Mouse (Mus musculus) CH12.LX (cell line): Measurements from ENCODE around the gene Ddx47. TPM values are rescaled to one million over a fixed set of nuclear protein-coding genes. Genes with fewer than 3 reads are reported as not detected.

Experiments used
- DNase-seq: peaks from one replicate; pipeline ENCODE4 v3.0.0-alpha.2; 2013; ENCODE audit errors: extremely low read depth
- H3K27ac ChIP-seq: 2 replicates; pipeline ENCODE4 v1.5.1; 2012; ENCODE audit warnings: low read depth, mild to moderate bottlenecking, control low read depth, moderate library complexity; ENCODE audit not compliant: insufficient read depth
- H3K27me3 ChIP-seq: replicated peaks from 2 replicates; pipeline ENCODE3; 2012; ENCODE audit warnings: inconsistent platforms
- H3K36me3 ChIP-seq, 2 experiments: replicated peaks in 1 of 2; 2 replicates each; pipeline versions ENCODE3 to v1.6.1; 2012; ENCODE audit warnings: inconsistent platforms in 1 of 2, low read length in 1 of 2, mild to moderate bottlenecking in 1 of 2, mixed read lengths in 1 of 2, moderate library complexity in 1 of 2; ENCODE audit not compliant: control insufficient read depth in 1 of 2, insufficient read depth in 1 of 2
- H3K4me1 ChIP-seq, 2 experiments: 2 replicates each; pipeline ENCODE4 v1.6.1; 2012; ENCODE audit warnings: inconsistent platforms in 1 of 2, moderate library complexity in 1 of 2; ENCODE audit not compliant: insufficient read depth in 2 of 2, control insufficient read depth in 1 of 2
- H3K4me2 ChIP-seq: 2 replicates; pipeline ENCODE4 v1.6.1; 2012; ENCODE audit warnings: low read depth, mild to moderate bottlenecking, control low read depth; ENCODE audit not compliant: poor library complexity, insufficient read depth, severe bottlenecking
- H3K4me3 ChIP-seq, 3 experiments: fragments of 150-350 bp in 1 of 3; sonication (generic) in 1 of 3; replicated peaks in 1 of 3; 2 replicates each; pipeline versions ENCODE3 to v1.5.1; 2011 to 2012; ENCODE audit warnings: low read depth in 2 of 3, low read length in 2 of 3, mild to moderate bottlenecking in 2 of 3, moderate library complexity in 2 of 3, control low read depth in 1 of 3, improper control_type of control experiment in 1 of 3, inconsistent platforms in 1 of 3, mixed read lengths in 1 of 3; ENCODE audit not compliant: poor library complexity in 1 of 3
- H3K79me2 ChIP-seq: replicated peaks from 2 replicates; pipeline ENCODE4 v1.6.1; 2012; ENCODE audit warnings: mild to moderate bottlenecking, moderate library complexity; ENCODE audit not compliant: control insufficient read depth, poor library complexity, insufficient read depth, severe bottlenecking; ENCODE audit errors: extremely low read depth
- H3K9ac ChIP-seq: 2 replicates; pipeline ENCODE4 v1.6.1; 2012; ENCODE audit warnings: low read depth, mild to moderate bottlenecking, control low read depth, moderate library complexity; ENCODE audit not compliant: insufficient read depth
- H3K9me3 ChIP-seq: replicated peaks from 2 replicates; pipeline ENCODE3; 2012; ENCODE audit warnings: low read length, inconsistent platforms, mixed read lengths
- CHD2 ChIP-seq: IDR thresholded peaks from 2 replicates; pipeline ENCODE4 v1.6.1; 2011; ENCODE audit warnings: low read length, improper control_type of control experiment
- CTCF ChIP-seq, 2 experiments: IDR thresholded peaks in 1 of 2; conservative IDR thresholded peaks in 1 of 2; 2 replicates each; pipeline ENCODE4 v1.5.1; 2011 to 2012; ENCODE audit warnings: low read depth in 2 of 2, low read length in 2 of 2, improper control_type of control experiment in 1 of 2, inconsistent platforms in 1 of 2, mild to moderate bottlenecking in 1 of 2, moderate library complexity in 1 of 2
- E2F4 ChIP-seq: IDR thresholded peaks from 2 replicates; pipeline ENCODE4 v1.6.1; 2011; ENCODE audit warnings: low read depth, low read length, improper control_type of control experiment; ENCODE audit not compliant: insufficient replicate concordance
- EP300 ChIP-seq: IDR thresholded peaks from 2 replicates; pipeline ENCODE4 v1.6.1; 2011; ENCODE audit warnings: low read length, improper control_type of control experiment
- ETS1 ChIP-seq: conservative IDR thresholded peaks from 2 replicates; pipeline ENCODE4 v1.6.1; 2012; ENCODE audit warnings: low read depth, mild to moderate bottlenecking, inconsistent platforms, low read length, improper control_type of control experiment, moderate library complexity
- GABPA ChIP-seq: IDR thresholded peaks from 2 replicates; pipeline ENCODE4 v1.6.1; 2012; ENCODE audit warnings: low read depth, low read length, improper control_type of control experiment, inconsistent platforms; ENCODE audit not compliant: insufficient replicate concordance
- KAT2A ChIP-seq: IDR thresholded peaks from 2 replicates; pipeline ENCODE4 v1.6.1; 2012; ENCODE audit warnings: low read length, improper control_type of control experiment, inconsistent platforms; ENCODE audit not compliant: insufficient replicate concordance
- MAFK ChIP-seq: IDR thresholded peaks from 2 replicates; pipeline ENCODE4 v1.6.1; 2011; ENCODE audit warnings: low read length, improper control_type of control experiment; ENCODE audit not compliant: insufficient replicate concordance
- MAX ChIP-seq: IDR thresholded peaks from 2 replicates; pipeline ENCODE4 v1.6.1; 2011; ENCODE audit warnings: low read length, improper control_type of control experiment
- MAZ ChIP-seq: IDR thresholded peaks from 2 replicates; pipeline ENCODE4 v1.6.1; 2012; ENCODE audit warnings: low read depth, mild to moderate bottlenecking, inconsistent platforms, low read length, improper control_type of control experiment, moderate library complexity
- MEF2A ChIP-seq: IDR thresholded peaks from 2 replicates; pipeline ENCODE4 v1.6.1; 2014; ENCODE audit warnings: low read depth, mild to moderate bottlenecking, inconsistent platforms, low read length, improper control_type of control experiment, borderline replicate concordance
- MXI1 ChIP-seq: IDR thresholded peaks from 2 replicates; pipeline ENCODE4 v1.6.1; 2011; ENCODE audit warnings: mild to moderate bottlenecking, low read depth, low read length, improper control_type of control experiment
- PAX5 ChIP-seq: IDR thresholded peaks from 2 replicates; pipeline ENCODE4 v1.6.1; 2012; ENCODE audit warnings: low read length, inconsistent platforms, mixed read lengths
- POLR2A ChIP-seq: IDR thresholded peaks from 2 replicates; pipeline ENCODE4 v1.6.1; 2011; ENCODE audit warnings: low read depth, mild to moderate bottlenecking, improper control_type of control experiment, low read length
- POLR2AphosphoS2 ChIP-seq: IDR thresholded peaks from 2 replicates; pipeline ENCODE4 v1.6.1; 2011; ENCODE audit warnings: low read depth, low read length, improper control_type of control experiment
- RAD21 ChIP-seq: IDR thresholded peaks from 2 replicates; pipeline ENCODE4 v1.6.1; 2011; ENCODE audit warnings: low read depth, mild to moderate bottlenecking, low read length, improper control_type of control experiment, moderate library complexity
- SIN3A ChIP-seq: IDR thresholded peaks from 2 replicates; pipeline ENCODE4 v1.6.1; 2012; ENCODE audit warnings: low read length, improper control_type of control experiment, inconsistent platforms
- SMC3 ChIP-seq: IDR thresholded peaks from 2 replicates; pipeline ENCODE4 v1.6.1; 2011; ENCODE audit warnings: low read depth, low read length, improper control_type of control experiment
- TCF12 ChIP-seq: IDR thresholded peaks from 2 replicates; pipeline ENCODE4 v1.6.1; 2014; ENCODE audit warnings: low read depth, mild to moderate bottlenecking, inconsistent platforms, low read length, improper control_type of control experiment
- UBTF ChIP-seq: IDR thresholded peaks from 2 replicates; pipeline ENCODE4 v1.6.1; 2012; ENCODE audit warnings: low read depth, mild to moderate bottlenecking, inconsistent platforms, low read length, improper control_type of control experiment, moderate library complexity
- USF2 ChIP-seq: conservative IDR thresholded peaks from 2 replicates; pipeline ENCODE4 v1.6.1; 2011; ENCODE audit warnings: low read depth, low read length, improper control_type of control experiment
- ZMIZ1 ChIP-seq: IDR thresholded peaks from 2 replicates; pipeline ENCODE4 v1.6.1; 2012; ENCODE audit warnings: low read depth, mild to moderate bottlenecking, inconsistent platforms, low read length, improper control_type of control experiment
- dilution Hi-C: fragments of 300-500 bp; cut with MboI; formaldehyde crosslinking; loops from 2 replicates; pipeline ENCODE4 v1.14.3; 2020; ENCODE audit warnings: low sequenced_read_pairs; ENCODE audit not compliant: extremely low pct_unique_long_range_greater_than_20kb, extremely low pct_ligation_motif_present
- in situ Hi-C: fragments of 300-500 bp; cut with MboI; formaldehyde crosslinking; loops from 3 replicates; pipeline ENCODE4 v1.14.3; 2019; ENCODE audit warnings: low sequenced_read_pairs, low pct_ligation_motif_present, low pct_unique_long_range_greater_than_20kb, mixed read lengths
- polyA plus RNA-seq: library from polyadenylated mRNA; unstranded; fragments of >175 nt; gene quantifications from 2 replicates; pipeline ENCODE4 v1.2.1, GENCODE M21; 2012; ENCODE audit warnings: low read depth; ENCODE audit not compliant: insufficient read length
- total RNA-seq, 2 experiments: library from RNA; depleted of rRNA; stranded (reverse); fragments of 300-350 nt in 1 of 2; fragments of >200 nt in 1 of 2; gene quantifications; 2 replicates each; pipeline ENCODE4 v1.2.3; 2012 to 2014

The Ddx47 gene
- total and polyA plus RNA-seq, 3 experiments = 61.4 to 110 (median 82.6) TPM

GRCm38 (mm10) chr6:135029246-135029645 lies 17.8 kb downstream of the Ddx47 start:
- H3K4me3 ChIP-seq = no peak overlapping the region
- no peaks in the 10 kb centered on the region for H3K79me2 ChIP-seq
- no peak overlapping the region for H3K27ac ChIP-seq
- no peak for TF ChIP-seq UBTF
- TF ChIP-seq SMC3 = no peak
- TF ChIP-seq GABPA = no peak
- TF ChIP-seq ZMIZ1 = no peak
- TF ChIP-seq CHD2 = no peak
- no peaks in the 10 kb centered on the region for H3K27me3 ChIP-seq
- H3K36me3 ChIP-seq = peaks cover 4 to 13% of the 10 kb centered on the region in 2 experiments
- in situ Hi-C loops = no loop called here
- DNase-seq = no peak
- peaks cover 0 to 25% of the 10 kb centered on the region in 2 experiments; a peak in 2 of 4 replicates for H3K4me1 ChIP-seq
- H3K9ac ChIP-seq = no peak overlapping the region
- H3K9me3 ChIP-seq = no peaks in the 10 kb centered on the region
- dilution Hi-C loops = no loop called here
- no peak overlapping the region for H3K4me2 ChIP-seq

GRCm38 (mm10) chr6:135038674-135039073 lies 27.3 kb downstream of the Ddx47 start:
- no peak overlapping the region for H3K4me2 ChIP-seq
- no peak for TF ChIP-seq POLR2AphosphoS2
- TF ChIP-seq TCF12 = no peak
- no peak for TF ChIP-seq SIN3A
- TF ChIP-seq SMC3 = no peak
- no peak for TF ChIP-seq GABPA
- TF ChIP-seq KAT2A = no peak
- TF ChIP-seq POLR2A = no peak
- TF ChIP-seq MXI1 = no peak
- TF ChIP-seq CTCF (conservative IDR thresholded peaks at IDR 0.05 in 1 of 2, IDR thresholded peaks at IDR 0.05 in 1 of 2; ENCODE audit: low read depth in 2 of 2, low read length in 2 of 2) = no peak
- no peak for TF ChIP-seq USF2
- TF ChIP-seq E2F4 = no peak
- TF ChIP-seq MAX = no peak
- TF ChIP-seq MEF2A = no peak
- no peak for TF ChIP-seq ETS1
- no peak for TF ChIP-seq PAX5
- no peak for TF ChIP-seq MAFK
- TF ChIP-seq RAD21 = no peak
- no peak for TF ChIP-seq MAZ
- TF ChIP-seq EP300 = no peak
- in situ Hi-C loops (no loop called here), dilution Hi-C loops (no loop called here)
- no peaks in the 10 kb centered on the region for H3K4me1 ChIP-seq
- H3K27me3 ChIP-seq = no peaks in the 10 kb centered on the region
- H3K79me2 ChIP-seq = no peaks in the 10 kb centered on the region
- DNase-seq = no peak
- no peaks in the 10 kb centered on the region for H3K9me3 ChIP-seq
- H3K4me3 ChIP-seq = no peak overlapping the region
- H3K9ac ChIP-seq = no peak overlapping the region
- no peaks in the 10 kb centered on the region for H3K36me3 ChIP-seq
- H3K27ac ChIP-seq = no peak overlapping the region
